Mouse (Mus musculus) liver, embryonic 11.5 days (tissue): ENCODE results near the gene Dclre1b. TPM values are rescaled to one million over a fixed set of nuclear protein-coding genes. Genes with fewer than 3 reads are reported as not detected.

ENCODE experiments used
- polyA plus RNA-seq: library from polyadenylated mRNA; unstranded; fragments of >200 nt; fragmentation: Nextera tagmentation; extraction: Ambion mirVana; gene quantifications from 2 replicates; pipeline ENCODE4 v1.2.1, GENCODE M21; 2014

Dclre1b gene
- polyA plus RNA-seq, 1 experiment from 2014 or later: 36.8 TPM

Other genes starting within 250 kb of the Dclre1b start
- gene Syt6, start 234.2 kb downstream of the Dclre1b start, polyA plus RNA-seq: 0.32 and 0.52 TPM in 2 replicates
- 0.08 and 0.25 TPM in 2 replicates for gene Atg4a-ps, start 163.4 kb downstream of the Dclre1b start, polyA plus RNA-seq
- 7.8 and 8.5 TPM in 2 replicates for gene Olfml3, start 71.4 kb downstream of the Dclre1b start, polyA plus RNA-seq
- gene Gm10964, start 70.1 kb downstream of the Dclre1b start, polyA plus RNA-seq: not detected in 2 replicates
- gene Hipk1, start 17.9 kb downstream of the Dclre1b start, polyA plus RNA-seq: 15.5 and 15.7 TPM in 2 replicates
- 20.8 and 23.9 TPM in 2 replicates for gene Ap4b1, start 76 bp upstream of the Dclre1b start, polyA plus RNA-seq
- gene Gm43064, start 129 bp upstream of the Dclre1b start, polyA plus RNA-seq: 0.75 TPM in 1 of 2 replicates, not detected in the other
- gene Bcl2l15, start 23.2 kb upstream of the Dclre1b start, polyA plus RNA-seq: 0.63 and 1.2 TPM in 2 replicates
- gene Ptpn22, start 50.4 kb upstream of the Dclre1b start, polyA plus RNA-seq: 0.96 and 1.7 TPM in 2 replicates
- 11.0 and 11.6 TPM in 2 replicates for gene Rsbn1, start 104.7 kb upstream of the Dclre1b start, polyA plus RNA-seq
- 19.7 and 20.8 TPM in 2 replicates for gene Phtf1, start 158.7 kb upstream of the Dclre1b start, polyA plus RNA-seq